Mouse (Mus musculus) frontal cortex, postnatal 25 days (tissue): ENCODE results near the gene Aebp2.

Experiments used
- DNase-seq, 2 experiments: peaks; one replicate each; pipeline ENCODE4 v3.0.0; 2022; ENCODE audit warnings: low spot score in 2 of 2

Gene Aebp2

DNA sequence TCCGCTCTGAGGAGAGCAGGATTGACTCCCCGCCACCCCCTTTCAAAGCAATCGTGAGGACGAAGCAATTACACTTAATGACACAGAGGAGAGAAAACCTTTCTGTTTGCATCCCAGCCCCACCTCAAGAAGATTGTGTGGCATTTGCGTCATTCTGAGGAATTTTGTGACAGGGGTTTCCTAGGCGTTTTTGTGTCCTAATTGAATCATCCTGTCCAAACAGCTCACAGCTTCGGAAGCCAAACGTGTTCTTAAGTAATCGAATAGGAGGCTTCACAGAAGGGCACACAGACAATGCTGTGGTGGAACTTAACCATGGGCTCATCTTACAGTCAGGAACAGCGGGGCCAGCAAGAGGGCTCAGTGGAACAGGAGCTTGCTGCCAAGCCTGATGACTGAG is 15.9 kb upstream of the Aebp2 start:
- no peak for DNase-seq

DNA sequence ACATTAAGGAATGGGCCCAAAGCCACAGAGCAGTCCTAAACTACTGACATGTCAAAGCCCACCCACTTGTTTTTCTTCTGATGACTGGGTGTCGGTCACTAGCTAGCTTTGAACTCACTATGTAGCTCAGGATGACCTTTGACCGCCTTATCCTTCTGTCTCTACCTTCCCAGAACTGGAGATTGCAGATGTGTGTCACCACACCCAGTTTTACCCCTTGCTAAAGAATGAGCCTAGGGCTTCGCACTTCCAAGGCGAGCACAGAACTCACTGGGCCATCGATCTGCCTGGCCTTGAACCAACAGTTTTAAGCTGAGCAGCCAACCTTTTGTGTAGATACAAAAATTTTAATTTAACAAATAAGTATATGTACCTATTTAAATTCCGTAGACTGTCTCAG is 13.8 kb upstream of the Aebp2 start:
- no peak for DNase-seq

- DNase-seq = no peak
Observed at GRCm38 (mm10) chr6:140609533-140609932, 12.9 kb upstream of the Aebp2 start.

DNA sequence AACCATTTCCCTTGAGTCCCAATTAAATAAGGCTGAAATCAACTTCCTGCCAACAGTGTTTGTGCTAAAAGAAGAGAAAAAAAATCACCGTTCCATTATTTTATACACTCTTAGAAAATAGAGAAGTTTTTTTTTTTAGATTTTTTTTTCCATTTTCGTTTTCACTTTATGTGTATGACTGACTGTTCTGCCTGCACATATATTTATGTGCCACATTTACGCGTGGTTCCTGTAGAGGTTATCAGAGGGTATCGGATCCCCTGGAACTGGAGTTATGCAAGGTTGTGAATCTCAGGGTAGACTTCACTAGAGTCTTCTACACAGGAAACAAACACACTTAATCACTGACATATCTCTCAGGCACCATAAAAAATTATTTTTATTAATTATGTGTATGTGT is 12.3 kb upstream of the Aebp2 start:
- no peak for DNase-seq

- DNase-seq = no peak
Observed at GRCm38 (mm10) chr6:140611282-140611681, 11.2 kb upstream of the Aebp2 start.

- DNase-seq = no peak
Observed at GRCm38 (mm10) chr6:140611893-140612473, 10.5 kb upstream of the Aebp2 start.

DNA sequence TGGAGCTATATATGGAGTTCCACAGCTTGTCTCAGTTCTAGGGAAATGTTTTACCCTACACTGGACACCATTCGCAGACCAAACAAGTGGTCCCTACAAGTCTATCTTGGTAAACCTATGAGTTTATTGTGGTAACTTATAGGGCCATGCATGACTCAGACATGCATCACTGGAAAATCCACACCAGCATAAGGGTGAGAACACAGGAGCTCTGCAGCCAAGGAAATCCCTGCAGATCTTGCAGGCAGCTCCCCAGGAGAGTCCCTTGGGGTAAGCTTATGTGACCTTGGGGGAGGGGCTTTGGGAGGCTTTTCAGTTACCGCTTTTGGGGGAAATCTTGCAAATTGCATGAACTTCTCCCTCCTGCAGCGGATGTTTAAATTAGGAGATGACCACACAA is 8.6 kb upstream of the Aebp2 start:
- no peak for DNase-seq

DNA sequence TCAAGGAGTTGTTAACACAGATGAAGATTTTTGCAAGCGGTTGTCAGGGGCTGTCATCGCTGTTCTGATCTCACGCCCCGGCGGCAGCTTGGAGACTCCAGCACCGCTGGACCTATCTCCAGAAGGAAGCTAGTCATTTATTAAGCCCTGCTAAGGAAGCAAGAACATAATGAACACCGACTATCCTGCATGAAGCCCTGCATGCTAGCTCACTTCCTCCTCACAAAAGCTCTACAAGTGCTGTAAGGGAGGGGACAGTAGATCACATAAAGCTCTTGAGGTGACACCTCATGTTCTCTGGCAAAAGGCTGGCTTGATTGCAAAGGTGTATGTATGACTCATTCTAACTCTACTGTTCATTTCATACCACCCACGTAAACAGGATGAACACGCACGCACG is 7.8 kb upstream of the Aebp2 start:
- DNase-seq = no peak

DNA sequence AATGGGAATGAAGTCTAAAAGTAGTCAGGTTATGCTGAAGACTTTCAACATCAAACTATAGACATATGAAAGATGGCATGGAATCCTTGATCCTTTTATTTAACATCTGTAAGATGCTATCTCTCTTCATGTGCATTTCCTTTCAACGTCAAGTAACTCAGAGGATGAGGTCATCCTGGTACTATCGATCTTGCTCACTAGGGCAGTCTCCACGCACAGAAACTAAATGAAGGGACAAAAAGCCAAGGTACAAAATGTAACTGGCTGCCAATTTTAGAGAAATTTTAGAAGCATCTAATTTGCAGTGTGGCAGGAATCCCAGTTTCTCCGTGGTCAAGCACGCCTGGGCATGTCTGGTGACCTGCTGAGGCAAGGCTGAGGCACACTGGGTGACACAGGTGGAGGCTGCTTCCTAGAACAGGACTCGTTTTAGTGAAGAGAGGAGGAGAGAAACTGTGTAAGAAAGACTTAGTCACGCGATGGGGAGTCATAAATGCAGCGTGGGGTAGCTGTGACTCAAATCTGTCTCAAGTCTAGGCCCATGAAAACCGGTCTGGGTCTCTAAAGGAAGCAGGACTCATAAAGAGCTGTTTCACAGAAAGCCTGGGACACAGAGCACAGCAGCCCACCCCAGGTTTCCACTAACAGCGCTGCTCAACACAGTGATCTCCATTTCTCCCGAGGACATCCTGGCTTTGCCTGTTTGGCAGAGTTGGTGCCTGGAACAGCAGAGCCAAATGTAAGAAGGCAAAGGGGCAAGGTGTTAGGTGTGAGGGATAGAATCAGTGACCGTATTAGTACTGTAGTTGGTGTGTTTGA is 1.7 kb upstream of the Aebp2 start:
- no peak for DNase-seq

DNA sequence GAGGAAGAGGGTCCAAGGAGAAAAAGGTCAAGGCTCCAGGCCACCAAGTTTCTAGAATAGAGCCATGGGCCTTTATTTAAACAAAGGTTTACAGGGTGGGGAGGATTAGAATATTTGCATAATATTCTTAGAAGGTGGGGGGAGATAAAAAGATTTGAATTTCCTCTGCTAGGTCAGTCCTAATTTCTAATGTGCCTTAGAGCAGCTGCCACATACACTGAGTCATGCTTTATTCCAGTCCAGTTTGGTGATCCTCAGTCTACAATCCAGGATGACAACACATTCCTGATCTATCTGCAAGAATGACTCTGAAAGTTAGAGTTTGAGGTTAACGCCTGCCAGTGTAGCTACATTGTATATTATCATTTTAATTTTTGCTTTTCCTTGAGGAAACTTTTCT is 841 bp upstream of the Aebp2 start:
- no peak for DNase-seq

GRCm38 (mm10) chr6:140623226-140624095 is 998 bp downstream of the Aebp2 start:
- peak; percentile 82 to 87 for DNase-seq

GRCm38 (mm10) chr6:140624096-140625051 is 1.9 kb downstream of the Aebp2 start:
- no peak for DNase-seq

DNA sequence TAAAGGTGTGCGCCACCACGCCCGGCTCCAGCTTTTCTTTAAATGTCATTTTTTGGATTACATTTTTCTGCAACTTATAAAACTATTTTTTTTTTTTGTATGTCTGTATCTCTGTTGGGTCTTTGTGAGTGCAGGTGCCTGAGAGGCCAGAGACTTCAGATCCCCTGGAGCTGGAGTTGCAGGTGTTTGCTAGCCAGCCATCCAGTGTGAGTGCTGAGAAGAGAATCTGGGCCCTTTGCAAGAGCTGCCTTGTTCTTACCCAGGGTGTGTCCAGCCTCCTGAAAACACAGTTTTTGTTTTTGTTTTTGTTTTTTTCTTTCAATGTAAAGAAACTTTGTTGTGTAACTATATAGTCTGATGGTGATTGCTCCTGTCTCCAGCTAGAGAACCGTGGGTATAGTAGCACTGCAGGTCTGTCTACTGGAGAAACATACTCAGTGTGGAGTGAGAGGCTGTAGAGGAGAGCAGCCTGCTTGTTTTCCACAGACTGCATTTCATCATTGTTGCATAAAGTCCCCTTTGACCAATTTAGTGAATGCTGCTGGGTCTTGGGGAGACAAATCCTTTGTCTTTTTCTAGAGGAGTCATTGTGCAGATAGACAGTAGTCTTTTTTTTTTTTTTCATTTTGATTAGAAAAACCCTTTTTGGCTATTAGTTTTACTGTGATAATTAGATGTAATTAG is 6.9 kb downstream of the Aebp2 start:
- DNase-seq = no peak

GRCm38 (mm10) chr6:140630306-140630705 is 7.8 kb downstream of the Aebp2 start:
- DNase-seq = no peak

- no peak for DNase-seq
Observed at GRCm38 (mm10) chr6:140633616-140634015, 11.2 kb downstream of the Aebp2 start.

- no peak for DNase-seq
Observed at GRCm38 (mm10) chr6:140636290-140636689, 13.8 kb downstream of the Aebp2 start.

- DNase-seq = no peak
Observed at GRCm38 (mm10) chr6:140642010-140642409, 19.5 kb downstream of the Aebp2 start.

DNA sequence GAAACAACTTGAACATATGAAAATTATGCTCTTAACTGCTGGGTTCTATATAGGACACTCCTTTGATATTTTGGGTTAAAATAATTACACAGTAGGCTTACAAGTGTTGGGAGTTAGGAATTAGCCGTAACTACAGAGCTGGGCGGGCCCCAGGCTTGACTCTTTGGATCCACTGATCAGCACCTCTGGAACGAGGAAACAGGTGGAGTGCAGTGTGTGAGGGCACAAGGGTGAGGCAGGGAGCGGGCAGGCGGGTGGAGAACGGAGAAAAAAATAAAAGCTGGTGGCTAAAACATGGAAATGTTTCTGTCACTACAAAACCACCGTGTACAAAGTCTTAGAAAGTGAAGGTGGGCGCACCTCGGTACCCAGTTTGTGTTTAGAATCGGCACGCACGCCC is 20.2 kb downstream of the Aebp2 start:
- DNase-seq = no peak

GRCm38 (mm10) chr6:140645931-140646330 is 23.5 kb downstream of the Aebp2 start:
- no peak for DNase-seq

DNA sequence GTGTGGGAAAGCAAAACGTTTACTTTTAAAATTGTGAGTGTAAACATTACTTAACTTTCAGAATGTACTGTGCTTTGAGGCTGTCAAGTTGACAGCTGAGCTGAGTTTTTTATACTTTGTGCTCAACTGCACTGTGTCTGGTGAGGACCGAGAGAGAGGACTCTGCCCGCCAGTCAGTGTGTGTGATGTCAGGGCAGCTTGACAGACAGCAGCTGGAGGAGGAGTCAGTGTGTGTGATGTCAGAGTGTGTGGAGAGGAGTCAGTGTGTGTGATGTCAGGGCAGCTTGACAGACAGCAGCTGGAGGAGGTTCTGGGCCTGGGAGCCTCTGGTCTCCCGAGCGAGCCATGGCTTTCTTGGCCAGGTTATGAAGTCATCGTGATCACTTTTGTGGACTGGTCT is 24.4 kb downstream of the Aebp2 start:
- no peak for DNase-seq

DNA sequence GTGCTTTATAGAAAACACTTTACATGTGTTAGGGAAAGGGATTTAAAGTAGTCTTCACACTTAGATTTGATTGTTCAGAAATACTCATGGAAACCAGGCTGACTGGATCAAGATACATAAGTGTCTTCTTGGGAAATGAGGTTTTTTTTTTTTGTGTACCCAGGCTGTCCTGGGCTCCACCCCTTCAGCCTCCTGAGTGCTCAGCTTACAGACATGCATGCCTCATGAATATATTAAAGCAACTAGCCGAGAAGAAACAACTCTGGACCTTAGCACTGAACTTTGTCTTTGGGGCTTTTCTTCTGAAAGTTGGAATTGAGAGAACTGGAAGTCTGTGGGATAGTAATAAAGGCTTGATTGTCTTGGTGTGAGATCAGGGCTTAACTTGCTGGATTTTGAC is 27.3 kb downstream of the Aebp2 start:
- no peak for DNase-seq
